Mouse (Mus musculus): Measurements from ENCODE around the gene Grb2.

Gene Grb2

GRCm38 (mm10) chr11:115686369-115686768, 22.0 kb downstream of the Grb2 start:
- DNase-seq (ENCODE audit: low spot score in 2 of 2) = no peak

GRCm38 (mm10) chr11:115685954-115686353, 22.4 kb downstream of the Grb2 start:
- no peak for DNase-seq (ENCODE audit: low spot score in 2 of 2)

DNA sequence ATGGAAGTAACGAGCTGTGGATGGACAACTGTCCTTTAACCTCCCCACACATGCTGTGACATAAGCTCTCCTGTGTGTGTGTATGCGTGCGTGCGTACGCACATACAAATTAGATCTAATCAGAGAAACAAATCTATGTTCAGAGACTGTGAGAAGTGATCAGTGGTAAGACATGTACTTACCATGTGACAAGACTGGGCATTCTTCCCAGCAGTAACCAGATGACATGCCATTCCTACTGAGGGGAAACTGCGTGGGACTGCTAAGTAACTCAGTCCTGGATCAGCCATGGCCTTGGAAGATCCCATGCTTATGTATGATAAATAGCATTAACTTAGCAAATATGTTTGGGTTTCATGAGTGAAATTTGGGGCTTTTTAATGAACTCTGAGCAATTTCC, 23.5 kb downstream of the Grb2 start:
- peak in 1 of 2 experiments; percentile 64 for DNase-seq (ENCODE audit: low spot score in 2 of 2)

- DNase-seq (ENCODE audit: low spot score in 2 of 2) = no peak
Measured at GRCm38 (mm10) chr11:115683326-115683725, 25.1 kb downstream of the Grb2 start.

DNA sequence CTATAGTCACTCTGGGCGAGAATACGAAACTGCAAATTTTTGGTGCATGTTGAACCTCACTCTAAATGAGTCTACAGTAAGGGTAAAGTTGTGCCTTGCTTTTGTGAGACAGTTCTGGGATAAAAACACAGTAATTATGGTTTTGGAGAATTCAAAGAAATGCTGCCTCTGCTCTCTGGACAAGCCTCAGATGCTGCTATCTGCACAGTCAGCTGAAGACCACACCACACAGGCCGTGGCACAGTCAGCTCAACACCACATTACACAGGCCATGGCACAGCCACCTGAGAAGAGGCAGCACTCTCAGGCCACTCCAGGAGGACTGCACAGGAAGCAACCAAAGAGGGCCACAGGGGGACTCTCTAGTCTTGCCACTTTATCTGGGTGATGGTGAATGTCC, 26.0 kb downstream of the Grb2 start:
- DNase-seq (ENCODE audit: low spot score in 2 of 2) = no peak

DNA sequence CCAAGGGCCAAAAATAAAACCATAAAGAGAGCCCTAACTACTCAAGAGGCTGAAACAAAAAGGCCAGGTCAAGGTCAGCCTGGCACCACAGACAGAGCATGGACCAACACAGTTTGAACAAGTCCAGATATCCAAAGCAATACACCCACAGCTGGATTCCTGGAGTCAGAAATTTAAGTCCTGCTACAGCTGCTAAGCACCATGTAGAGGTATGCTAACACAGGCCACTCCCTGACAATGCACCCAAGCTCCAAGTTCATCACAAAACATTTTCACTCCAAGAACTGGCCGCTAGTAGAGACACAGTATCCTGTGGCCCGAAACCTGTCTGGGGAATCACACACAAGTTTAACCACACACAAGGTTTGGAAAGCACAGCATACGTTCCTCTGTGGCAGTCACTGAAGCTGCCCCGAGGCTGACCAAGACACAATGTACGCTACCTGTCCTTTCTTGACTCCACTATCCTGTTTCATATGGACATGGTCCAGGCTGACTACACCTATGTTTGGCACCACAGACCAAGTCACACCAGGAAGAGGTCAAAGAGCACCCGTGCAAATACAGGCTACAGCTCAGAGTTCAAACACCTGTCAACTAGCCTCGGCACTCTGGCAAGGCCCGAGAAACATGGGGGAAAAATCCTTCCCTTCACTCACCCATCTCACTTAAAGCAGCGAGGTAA, 28.7 kb downstream of the Grb2 start:
- no peak for DNase-seq (ENCODE audit: low spot score in 2 of 2)

GRCm38 (mm10) chr11:115678861-115679260, 29.5 kb downstream of the Grb2 start:
- DNase-seq (ENCODE audit: low spot score in 2 of 2) = peak; percentile 67 to 77

GRCm38 (mm10) chr11:115677511-115677910, 30.9 kb downstream of the Grb2 start:
- DNase-seq (ENCODE audit: low spot score in 2 of 2) = no peak

DNA sequence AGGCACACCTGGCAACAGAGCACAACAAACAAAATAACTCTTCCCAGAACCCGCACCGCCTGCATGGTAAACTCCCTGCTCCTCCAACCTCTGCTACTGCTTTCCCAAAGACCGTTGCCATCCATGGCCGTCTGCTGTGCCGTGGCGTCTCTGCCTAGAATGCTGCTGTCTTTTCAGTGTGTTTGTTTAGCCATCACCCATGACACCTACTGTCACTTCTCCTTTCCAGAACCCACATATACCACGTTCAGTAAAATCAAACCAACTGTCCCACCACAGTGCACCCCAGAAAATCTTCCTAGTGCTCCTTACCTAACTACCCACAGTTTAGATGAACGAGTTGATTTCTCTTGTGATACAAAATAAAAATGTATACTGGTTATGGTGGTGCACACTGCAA, 31.7 kb downstream of the Grb2 start:
- no peak for DNase-seq (ENCODE audit: low spot score in 2 of 2)

DNA sequence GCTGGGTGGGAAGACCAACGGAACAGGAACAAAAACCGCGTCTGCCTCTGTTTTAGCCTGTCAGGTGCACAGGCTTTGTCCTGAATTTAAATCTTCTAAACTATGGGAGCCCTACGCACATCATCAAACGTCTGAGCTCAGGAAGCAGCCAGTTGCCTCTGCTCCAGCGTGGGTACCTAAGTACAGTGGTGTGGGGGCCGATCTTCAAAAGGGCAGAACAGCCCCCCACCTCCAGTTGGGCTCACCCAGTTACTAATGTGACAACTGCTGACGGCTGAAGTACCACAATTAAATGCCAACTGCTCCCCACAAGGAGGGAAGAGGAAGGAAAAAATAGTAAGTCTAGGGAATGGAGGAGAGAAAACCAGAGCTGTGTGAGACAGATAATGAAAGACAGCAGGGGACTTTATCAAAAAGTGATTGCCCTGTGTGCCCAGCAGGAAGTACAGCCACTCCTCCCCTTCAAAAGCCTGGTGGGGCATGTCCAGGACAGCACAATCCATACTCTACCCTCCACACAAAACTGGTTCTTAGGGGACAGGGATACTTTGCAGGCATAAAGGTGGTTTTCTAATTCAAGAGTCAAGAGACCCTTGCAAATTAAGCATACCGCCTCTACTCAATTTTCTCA, 34.0 kb downstream of the Grb2 start:
- DNase-seq (ENCODE audit: low spot score in 2 of 2) = no peak

GRCm38 (mm10) chr11:115673471-115674234, 34.7 kb downstream of the Grb2 start:
- DNase-seq (ENCODE audit: low spot score in 2 of 2) = peak; percentile 70 to 74

DNA sequence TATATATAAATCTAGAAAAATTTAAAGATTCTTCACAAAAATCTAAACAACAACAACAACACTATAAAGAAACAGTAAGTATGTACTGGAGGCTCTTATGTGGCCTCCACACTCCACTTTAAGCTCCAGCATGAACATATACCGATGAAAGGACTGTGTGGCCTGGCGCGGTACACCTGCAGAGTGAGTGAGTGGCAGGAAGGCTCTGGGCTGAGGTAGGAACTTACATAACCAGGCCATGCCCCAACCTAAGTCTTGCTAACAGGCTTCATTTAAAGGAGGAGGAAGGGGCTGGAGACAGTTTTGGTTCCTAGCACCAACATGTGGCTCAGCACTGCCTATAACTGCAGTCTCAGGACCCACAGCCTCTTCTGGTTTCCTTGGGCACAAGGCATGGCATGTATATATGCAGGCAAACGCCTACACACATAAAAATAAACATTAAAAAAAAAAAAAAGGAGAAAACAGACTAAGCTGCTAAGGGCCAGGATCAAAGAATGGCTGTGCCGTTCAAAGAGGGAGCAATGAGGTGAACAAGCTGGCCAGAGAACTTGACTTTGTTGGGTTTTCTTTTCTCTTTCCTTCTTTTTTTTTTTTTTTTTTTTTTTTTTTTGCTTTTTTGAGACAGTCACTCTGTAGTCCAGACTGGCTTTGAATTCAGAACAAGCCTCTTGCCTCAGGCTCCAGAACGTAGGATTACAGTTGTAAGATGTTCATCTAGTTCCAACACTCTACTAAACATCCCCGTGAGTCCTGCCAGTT, 36.0 kb downstream of the Grb2 start:
- DNase-seq (ENCODE audit: low spot score in 2 of 2) = no peak

- peak; percentile 62 to 63 for DNase-seq (ENCODE audit: low spot score in 2 of 2)
Measured at GRCm38 (mm10) chr11:115670451-115671050, 37.8 kb downstream of the Grb2 start.

GRCm38 (mm10) chr11:115663676-115664335, 44.6 kb downstream of the Grb2 start:
- DNase-seq (ENCODE audit: low spot score in 2 of 2) = no peak

DNA sequence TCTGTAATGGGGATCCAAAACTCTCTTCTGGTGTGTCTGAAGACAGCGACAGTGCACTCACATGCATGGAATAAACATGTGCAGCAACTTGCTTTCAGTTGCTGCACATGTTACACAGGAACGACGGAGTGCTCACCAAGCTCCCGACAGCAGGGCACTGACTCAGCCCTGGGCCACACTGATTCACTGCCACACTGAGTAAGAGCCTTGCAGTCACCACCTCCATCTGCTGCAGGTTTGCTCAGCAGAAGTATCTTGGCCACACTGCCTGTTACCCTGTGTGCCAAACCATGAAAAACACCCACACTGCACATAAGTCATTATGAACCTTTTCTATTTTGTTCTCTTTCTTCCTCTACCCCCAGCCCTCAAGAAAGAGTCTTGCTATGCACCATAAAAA, 48.0 kb downstream of the Grb2 start:
- peak in 1 of 2 experiments; percentile 41 for DNase-seq (ENCODE audit: low spot score in 2 of 2)

DNA sequence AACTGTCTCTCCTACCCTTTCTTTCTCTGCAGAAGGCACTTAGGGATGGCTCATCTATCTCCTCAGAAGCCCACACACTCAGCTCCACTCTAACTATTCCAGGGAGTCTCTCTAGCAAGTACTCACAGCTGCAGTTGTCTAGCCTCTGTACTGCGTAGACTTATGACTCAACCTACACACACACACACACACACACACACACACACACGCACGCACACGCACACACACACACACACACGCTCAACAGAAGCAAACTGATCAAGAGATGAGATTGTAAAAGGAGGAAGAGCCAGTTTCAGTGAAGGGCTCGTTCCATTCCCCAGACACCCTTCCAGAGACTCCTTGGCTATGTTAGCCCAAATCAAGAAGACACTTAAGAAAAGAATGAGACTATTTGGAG, 49.9 kb downstream of the Grb2 start:
- DNase-seq (ENCODE audit: low spot score in 2 of 2) = peak in 1 of 2 experiments; percentile 32

- DNase-seq (ENCODE audit: low spot score in 2 of 2) = no peak
Measured at GRCm38 (mm10) chr11:115654128-115654527, 54.3 kb downstream of the Grb2 start.

- DNase-seq (ENCODE audit: low spot score in 2 of 2) = peak in 1 of 2 experiments; percentile 71
Measured at GRCm38 (mm10) chr11:115653194-115653593, 55.2 kb downstream of the Grb2 start.

GRCm38 (mm10) chr11:115651680-115652079, 56.7 kb downstream of the Grb2 start:
- DNase-seq (ENCODE audit: low spot score in 2 of 2) = no peak

- peak; percentile 57 to 67 for DNase-seq (ENCODE audit: low spot score in 2 of 2)
Measured at GRCm38 (mm10) chr11:115649706-115650105, 58.7 kb downstream of the Grb2 start.

- peak; percentile 58 to 74 for DNase-seq (ENCODE audit: low spot score in 2 of 2)
Measured at GRCm38 (mm10) chr11:115647459-115647858, 60.9 kb downstream of the Grb2 start.
